Comparison of ENCODE assay signal across 9 mouse cellular contexts in the genomic region with DNA sequence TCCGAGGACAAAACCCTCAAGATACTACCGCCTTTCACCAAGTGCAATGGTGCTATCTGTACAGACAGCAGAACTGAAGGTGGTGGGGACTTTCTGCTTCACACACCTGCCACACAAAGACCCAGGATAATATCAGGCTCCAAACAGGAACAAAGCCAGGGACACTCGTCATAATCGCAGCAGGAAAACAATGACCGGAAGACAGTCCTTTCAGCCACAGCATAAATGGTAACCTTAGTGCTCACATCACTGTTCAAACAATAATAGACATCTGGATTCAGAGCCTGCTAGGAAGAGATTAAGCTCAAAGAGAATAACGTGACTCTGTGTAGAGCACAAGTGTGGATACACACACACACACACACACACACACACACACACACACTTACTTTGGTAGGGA.
DNase-seq lines count a peak whose midpoint lies in the region; ATAC-seq and TF ChIP-seq lines count a peak whose summit lies in the region.
"Had no signal": no experiment of that assay in that cellular context is flagged by ENCODE, and none has a peak within 500 bp of the region (broad histone marks: within the 10 kb centered on the region; RNA-seq: fewer than 3 reads in every experiment).

No protein-coding gene starts in this region.

- no peak overlapping the region for H3K4me3 ChIP-seq in heart, adult 2 months
- no peak overlapping the region for H3K4me3 ChIP-seq in hindbrain, postnatal 0 days (ENCODE audit: low read length)
- no peak overlapping the region for H3K4me3 ChIP-seq in lung, embryonic 15.5 days

- no peaks in the 10 kb centered on the region for H3K79me2 ChIP-seq in heart, adult 2 months (replicated peaks; ENCODE audit: control insufficient read depth, insufficient read depth, low read length)

- H3K4me1 ChIP-seq in heart, adult 2 months (ENCODE audit: control insufficient read depth, insufficient read depth, low read length): peaks cover 46% of the 10 kb centered on the region
- peaks cover 24% of the 10 kb centered on the region for H3K4me1 ChIP-seq in hindbrain, postnatal 0 days (ENCODE audit: insufficient read depth, low read length)
- peaks cover 59% of the 10 kb centered on the region for H3K4me1 ChIP-seq in lung, embryonic 15.5 days

- TF ChIP-seq POLR2A in heart, adult 2 months (IDR thresholded peaks at IDR 0.05; ENCODE audit: insufficient read depth, low read depth, low read length): peak; percentile 39; the same call in 1 of the 2 replicates

- H3K36me3 ChIP-seq in heart, adult 2 months (ENCODE audit: control insufficient read depth, insufficient read depth, low read length): peaks cover 28% of the 10 kb centered on the region
- H3K36me3 ChIP-seq in hindbrain, postnatal 0 days (ENCODE audit: insufficient read depth, low read length): no peaks in the 10 kb centered on the region
- H3K36me3 ChIP-seq in lung, embryonic 15.5 days: no peaks in the 10 kb centered on the region

- TF ChIP-seq CTCF in heart, adult 2 months (IDR thresholded peaks at IDR 0.05): no peak
- no peak for TF ChIP-seq CTCF in hindbrain, postnatal 0 days (IDR thresholded peaks at IDR 0.05; ENCODE audit: low read depth)

- no peaks in the 10 kb centered on the region for H3K27me3 ChIP-seq in heart, adult 2 months (ENCODE audit: control insufficient read depth, insufficient read depth, low read length)
- H3K27me3 ChIP-seq in hindbrain, postnatal 0 days (ENCODE audit: insufficient read depth, low read length): no peaks in the 10 kb centered on the region
- H3K27me3 ChIP-seq in lung, embryonic 15.5 days: no peaks in the 10 kb centered on the region

- no peaks in the 10 kb centered on the region for H3K9me3 ChIP-seq in hindbrain, postnatal 0 days (ENCODE audit: low read length)
- H3K9me3 ChIP-seq in lung, embryonic 15.5 days: no peaks in the 10 kb centered on the region

- ATAC-seq in hindbrain, postnatal 0 days: no peak
- no peak for ATAC-seq in lung, embryonic 15.5 days (ENCODE audit: borderline replicate concordance, extremely low read depth, low FRiP score, low TSS enrichment)
- ATAC-seq in erythroid progenitor cell, adult 5-6 weeks (replicated peaks; ENCODE audit: low FRiP score, poor library complexity, severe bottlenecking): no peak

- peak; percentile 42 for DNase-seq in gastrocnemius, postnatal 25 days
- no peak for DNase-seq in gastrocnemius, postnatal 36 days
- DNase-seq in heart, adult 2 months: peak in 1 of 2 experiments; percentile 74
- DNase-seq in hindbrain, postnatal 0 days (ENCODE audit: low spot score): no peak
- no peak for DNase-seq in left cerebral cortex, postnatal 14 days (ENCODE audit: low spot score in 2 of 2)
- DNase-seq in cerebellum, adult 9-11 months: no peak
- DNase-seq: cerebellum, adult 18-20 months had no signal

- H3K4me2 ChIP-seq in hindbrain, postnatal 0 days (ENCODE audit: low read depth, low read length): no peak overlapping the region
- H3K4me2 ChIP-seq in lung, embryonic 15.5 days: no peak overlapping the region

- H3K27ac ChIP-seq in heart, adult 2 months: peak overlapping the region; percentile 82
- peak overlapping the region; percentile 20; the same call in 1 of the 2 replicates for H3K27ac ChIP-seq in hindbrain, postnatal 0 days
- H3K27ac ChIP-seq in lung, embryonic 15.5 days: peak overlapping the region; percentile 68

- 21% methylated on average over 6 of the region's 6 CpGs for WGBS in heart, adult 2 months
- 64% methylated on average over 6 of the region's 6 CpGs for WGBS in hindbrain, postnatal 0 days
- WGBS in lung, embryonic 15.5 days: 37% methylated on average over 6 of the region's 6 CpGs

- intact Hi-C loops in gastrocnemius, postnatal 36 days (cut with DNase I): loop anchor here (5.0 kb wide), 1 partner anchor 66 kb away; the partner anchor contains the start of gene Gfod1
- intact Hi-C loops in heart, adult 2 months (cut with DNase I): no loop called here
- intact Hi-C loops in left cerebral cortex, postnatal 14 days (cut with DNase I): no loop called here

- H3K9ac ChIP-seq in heart, adult 2 months (ENCODE audit: low read depth, low read length): no peak overlapping the region
- no peak overlapping the region for H3K9ac ChIP-seq in hindbrain, postnatal 0 days (replicated peaks; ENCODE audit: low read length)
- no peak overlapping the region for H3K9ac ChIP-seq in lung, embryonic 15.5 days

- peak; percentile 97 for TF ChIP-seq EP300 in heart, adult 2 months (IDR thresholded peaks at IDR 0.05; ENCODE audit: insufficient read depth, low read depth, low read length)

Comparison
In these comparisons a context has a peak if more than half of its experiments do, and no peak if none do; other contexts are left out.
1. H3K27ac ChIP-seq: peak in every context shown above with its lines; median percentile 82 in heart, adult 2 months; 68 in lung, embryonic 15.5 days; 20 in hindbrain, postnatal 0 days.